Mouse (Mus musculus) erythroblast, embryonic 14.5 days (primary cell): ENCODE measurements around the gene Ptcd2. TPM values are rescaled to one million over a fixed set of nuclear protein-coding genes. Genes with fewer than 3 reads are reported as not detected.

Experiments used
- H3K27me3 ChIP-seq: 2 replicates; pipeline ENCODE4 v1.6.1; 2012; ENCODE audit warnings: inconsistent platforms; ENCODE audit not compliant: control insufficient read depth
- H3K36me3 ChIP-seq: 2 replicates; pipeline ENCODE4 v1.6.1; 2012; ENCODE audit warnings: mild to moderate bottlenecking, inconsistent platforms; ENCODE audit not compliant: control insufficient read depth
- H3K4me1 ChIP-seq: 2 replicates; pipeline ENCODE4 v1.6.1; 2012; ENCODE audit warnings: inconsistent platforms; ENCODE audit not compliant: control insufficient read depth
- H3K4me3 ChIP-seq: replicated peaks from 2 replicates; pipeline ENCODE3; 2012; ENCODE audit warnings: moderate library complexity, mild to moderate bottlenecking, inconsistent platforms
- H3K9me3 ChIP-seq: 2 replicates; pipeline ENCODE4 v1.6.1; 2012; ENCODE audit warnings: low read length, inconsistent platforms, mixed read lengths; ENCODE audit not compliant: control insufficient read depth
- GATA1 ChIP-seq: IDR thresholded peaks from 2 replicates; pipeline ENCODE4 v1.6.1; 2012; ENCODE audit warnings: low read length, inconsistent platforms, mixed read lengths
- TAL1 ChIP-seq: IDR thresholded peaks from 3 replicates; pipeline ENCODE4 v1.6.1; 2012; ENCODE audit warnings: low read length, inconsistent platforms, mixed read lengths
- polyA plus RNA-seq: library from polyadenylated mRNA; stranded (reverse); fragments of >175 nt; gene quantifications from 2 replicates; pipeline ENCODE4 v1.2.3, GENCODE M21; 2012

Ptcd2 gene
- polyA plus RNA-seq: 0.41 and 0.82 TPM in 2 replicates

GRCm38 (mm10) chr13:99344599-99345575, at the start of gene Ptcd2, which contains the start of gene Mrps27:
Gene Ptcd2, minus strand, starts transcription at chr13:99344705.
Gene Mrps27, plus strand, starts transcription at chr13:99344786.
- peaks cover 24% of the 10 kb centered on the region for H3K4me1 ChIP-seq
- H3K27me3 ChIP-seq: no peaks in the 10 kb centered on the region
- peaks cover 37% of the 10 kb centered on the region for H3K36me3 ChIP-seq
- no peaks in the 10 kb centered on the region for H3K9me3 ChIP-seq
- peak within 1 kb of the TSS; percentile 78 for H3K4me3 ChIP-seq
- TF ChIP-seq TAL1 (no peak), GATA1 (peak; percentile 56)

- peaks cover 10% of the 10 kb centered on the region for H3K36me3 ChIP-seq
- no peaks in the 10 kb centered on the region for H3K4me1 ChIP-seq
- no peaks in the 10 kb centered on the region for H3K9me3 ChIP-seq
- TF ChIP-seq TAL1: no peak
- H3K4me3 ChIP-seq: no peak overlapping the region
- H3K27me3 ChIP-seq: no peaks in the 10 kb centered on the region
Observed at GRCm38 (mm10) chr13:99393128-99393527, 48.6 kb upstream of the Ptcd2 start.

DNA sequence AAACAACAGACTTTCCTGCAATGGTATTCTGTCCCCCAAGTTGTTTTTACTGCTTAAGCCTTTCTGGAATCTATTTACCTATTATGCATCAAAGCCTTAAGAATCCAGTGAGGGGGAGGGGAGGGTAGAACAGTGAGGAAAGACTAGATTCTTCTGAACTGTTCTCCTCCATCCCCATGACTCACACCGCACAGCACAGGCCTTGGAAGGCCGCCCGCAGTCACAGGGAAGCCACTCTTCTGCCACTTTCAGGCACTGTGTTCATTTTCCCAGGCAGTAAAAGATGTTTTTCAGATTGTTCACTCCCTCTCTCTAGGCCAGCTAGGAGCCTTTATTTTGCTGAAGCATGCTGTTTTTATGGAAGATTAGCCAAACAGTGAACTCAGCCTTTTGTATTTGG, 46.9 kb upstream of the Ptcd2 start:
- TF ChIP-seq TAL1 (no peak), GATA1 (no peak)
- Histone ChIP-seq H3K36me3 (peaks cover 5% of the 10 kb centered on the region), H3K27me3 (no peaks in the 10 kb centered on the region), H3K4me3 (no peak overlapping the region), H3K9me3 (no peaks in the 10 kb centered on the region), H3K4me1 (no peaks in the 10 kb centered on the region)

DNA sequence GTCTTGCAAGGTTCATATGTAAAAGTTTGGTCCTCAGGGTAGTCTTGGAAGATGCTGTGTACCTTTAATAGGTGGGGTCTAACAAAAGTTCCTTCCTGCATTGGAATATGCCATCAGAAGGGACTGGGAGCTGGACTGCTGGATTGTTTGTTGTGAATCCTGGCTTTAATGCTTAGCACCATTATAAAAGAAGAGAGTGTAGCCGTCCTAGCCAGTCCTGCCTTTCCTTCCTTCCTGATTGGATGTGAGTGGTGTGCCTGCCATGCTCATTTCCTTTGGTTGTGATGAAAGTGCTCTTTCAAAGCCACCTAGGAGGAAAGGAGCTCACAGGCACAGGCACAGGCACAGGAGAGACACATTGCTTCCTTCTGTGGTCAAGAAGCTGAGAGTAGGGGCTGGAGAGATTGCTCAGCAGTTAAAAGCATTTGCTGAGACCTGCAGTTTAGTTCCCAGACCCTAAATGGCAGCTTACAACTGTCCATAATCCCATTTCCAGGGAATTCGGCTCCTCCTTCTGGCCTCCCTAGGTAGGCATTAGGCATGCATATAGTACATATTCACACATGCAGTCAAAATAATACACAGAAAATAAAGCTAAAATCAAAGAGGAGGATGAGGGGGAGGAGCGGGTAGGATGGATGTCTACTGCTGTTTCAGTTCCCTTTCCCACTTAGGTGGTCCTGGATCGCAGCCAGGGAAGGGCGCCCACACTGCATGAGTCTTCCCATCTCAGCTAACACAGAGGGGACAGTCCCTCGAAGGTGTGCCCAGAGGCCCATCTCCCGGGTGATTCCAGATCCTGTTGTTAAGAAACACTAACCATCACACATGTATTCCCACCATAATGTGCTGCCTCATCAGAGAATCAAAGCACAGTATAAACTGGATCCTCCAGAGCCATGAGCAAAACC, 43.7 kb upstream of the Ptcd2 start:
- Histone ChIP-seq H3K9me3 (no peaks in the 10 kb centered on the region), H3K36me3 (peaks cover 5% of the 10 kb centered on the region), H3K4me3 (no peak overlapping the region), H3K4me1 (no peaks in the 10 kb centered on the region), H3K27me3 (no peaks in the 10 kb centered on the region)
- TF ChIP-seq TAL1 (no peak), GATA1 (no peak)

- no peaks in the 10 kb centered on the region for H3K27me3 ChIP-seq
- no peaks in the 10 kb centered on the region for H3K4me1 ChIP-seq
- H3K4me3 ChIP-seq: no peak overlapping the region
- peaks cover 5% of the 10 kb centered on the region for H3K36me3 ChIP-seq
- no peaks in the 10 kb centered on the region for H3K9me3 ChIP-seq
- no peak for TF ChIP-seq GATA1
- no peak for TF ChIP-seq TAL1
Observed at GRCm38 (mm10) chr13:99386341-99386740, 41.8 kb upstream of the Ptcd2 start.

DNA sequence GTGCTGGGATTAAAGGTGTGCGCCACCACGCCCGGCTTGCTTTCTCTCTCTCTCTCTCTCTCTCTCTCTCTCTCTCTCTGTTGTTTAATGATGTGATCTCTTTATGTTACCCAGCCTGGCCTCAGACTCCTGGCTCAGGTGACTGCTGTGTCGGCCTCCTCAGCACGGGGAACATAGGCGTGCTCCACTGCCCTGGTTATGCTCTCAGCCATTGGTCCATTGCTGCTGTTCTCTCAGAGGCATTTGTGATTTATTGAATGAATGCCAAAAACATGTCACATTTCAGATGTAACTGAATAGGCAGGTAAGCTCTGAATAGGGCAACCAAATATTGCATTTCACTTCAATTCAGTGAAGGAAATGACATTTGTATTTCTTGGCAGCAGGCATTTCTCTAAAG, 41.4 kb upstream of the Ptcd2 start:
- no peaks in the 10 kb centered on the region for H3K4me1 ChIP-seq
- H3K27me3 ChIP-seq: no peaks in the 10 kb centered on the region
- TF ChIP-seq GATA1 (no peak), TAL1 (no peak)
- H3K36me3 ChIP-seq: peaks cover 5% of the 10 kb centered on the region
- H3K4me3 ChIP-seq: no peak overlapping the region
- H3K9me3 ChIP-seq: no peaks in the 10 kb centered on the region

DNA sequence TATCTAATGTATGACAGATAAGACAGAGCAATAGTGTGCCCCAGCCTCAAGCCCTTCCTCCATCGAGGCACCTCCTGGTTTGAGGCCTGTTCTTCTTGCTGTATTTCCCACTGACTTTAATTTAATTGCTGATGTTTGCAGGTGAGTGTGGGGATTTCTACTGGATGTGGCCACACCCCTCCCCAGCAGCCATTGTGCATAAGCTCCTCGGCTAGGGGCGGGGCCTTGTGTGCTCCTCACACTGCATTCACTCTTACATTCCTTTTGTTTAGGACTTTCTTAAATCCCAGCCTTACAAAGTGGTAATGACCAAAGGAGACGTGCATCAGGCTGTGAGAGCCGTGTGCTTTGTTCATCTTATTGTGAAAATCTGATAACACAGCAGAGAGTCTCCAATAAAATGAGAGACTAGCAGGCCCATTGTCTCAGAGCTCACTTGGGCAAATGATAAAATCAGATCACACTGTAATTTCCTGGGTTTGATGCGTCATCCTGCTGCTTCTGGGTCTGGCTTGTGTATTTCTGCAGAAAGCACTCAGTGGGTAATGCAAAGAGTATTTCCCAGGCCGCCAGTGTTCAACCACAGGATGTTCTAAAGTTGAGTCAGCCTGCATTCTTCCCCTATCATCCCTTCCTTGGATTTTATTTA, 40.2 kb upstream of the Ptcd2 start:
- TF ChIP-seq TAL1 (no peak), GATA1 (no peak)
- no peaks in the 10 kb centered on the region for H3K27me3 ChIP-seq
- no peak overlapping the region for H3K4me3 ChIP-seq
- no peaks in the 10 kb centered on the region for H3K4me1 ChIP-seq
- H3K9me3 ChIP-seq: no peaks in the 10 kb centered on the region
- H3K36me3 ChIP-seq: peaks cover 5% of the 10 kb centered on the region

DNA sequence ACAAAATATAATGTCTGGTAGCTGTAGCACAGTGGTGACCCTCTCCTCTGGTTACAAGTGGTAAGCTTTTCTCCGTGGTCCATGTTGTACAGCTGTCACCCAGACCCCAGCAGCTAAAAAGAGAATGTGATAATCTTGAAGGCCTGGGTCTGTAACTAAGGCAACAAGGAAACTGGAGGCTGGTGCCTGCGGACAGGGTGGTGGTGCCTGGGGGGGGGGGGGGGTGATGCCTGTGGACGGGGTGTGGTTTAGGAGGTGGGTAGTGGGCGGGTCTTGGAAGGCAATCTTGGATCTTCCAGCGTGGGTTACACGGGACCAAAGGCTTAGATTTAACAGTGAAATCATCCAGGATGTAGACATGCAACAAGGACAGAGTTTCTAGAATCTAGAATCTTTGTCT, 37.9 kb upstream of the Ptcd2 start:
- H3K4me1 ChIP-seq: no peaks in the 10 kb centered on the region

DNA sequence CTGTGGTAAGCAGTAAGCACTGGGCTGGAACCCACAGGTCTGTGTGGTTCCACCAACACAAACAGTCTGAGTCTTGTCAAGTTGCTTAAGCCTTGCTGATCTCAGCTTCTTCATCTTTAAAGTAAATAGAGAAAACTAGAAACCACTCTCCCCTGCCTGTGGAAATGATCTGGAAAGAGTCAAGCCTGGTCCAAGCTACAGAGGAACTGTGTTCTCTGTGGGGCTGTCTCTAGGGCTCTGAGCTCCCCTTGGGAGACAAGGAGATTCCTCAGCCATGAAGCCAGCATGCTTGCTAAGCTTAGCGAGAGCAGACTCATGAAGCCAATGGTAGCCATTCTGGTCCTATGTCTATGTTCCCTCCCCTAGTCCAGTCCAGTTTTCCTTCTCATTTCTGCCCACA, 33.7 kb upstream of the Ptcd2 start:
- Histone ChIP-seq H3K36me3 (peaks cover 1% of the 10 kb centered on the region), H3K4me1 (no peaks in the 10 kb centered on the region), H3K27me3 (no peaks in the 10 kb centered on the region), H3K4me3 (no peak overlapping the region), H3K9me3 (no peaks in the 10 kb centered on the region)
- no peak for TF ChIP-seq TAL1
- no peak for TF ChIP-seq GATA1

More for the DNA sequence above, 37.9 kb upstream of the Ptcd2 start:
- no peaks in the 10 kb centered on the region for H3K9me3 ChIP-seq
- no peak for TF ChIP-seq GATA1
- no peak for TF ChIP-seq TAL1
- H3K36me3 ChIP-seq: no peaks in the 10 kb centered on the region; the same call in 1 of the 2 replicates
- no peaks in the 10 kb centered on the region for H3K27me3 ChIP-seq
- H3K4me3 ChIP-seq: no peak overlapping the region
